Mouse (Mus musculus): ENCODE results near the gene Focad. TPM values are rescaled to one million over a fixed set of nuclear protein-coding genes. Genes with fewer than 3 reads are reported as not detected.
A peak's percentile ranks its signal among the peaks of the same experiment; 100 is the strongest.

Focad gene
- polyA plus RNA-seq, 1 experiment from 2014 or later = 14.1 TPM

DNA sequence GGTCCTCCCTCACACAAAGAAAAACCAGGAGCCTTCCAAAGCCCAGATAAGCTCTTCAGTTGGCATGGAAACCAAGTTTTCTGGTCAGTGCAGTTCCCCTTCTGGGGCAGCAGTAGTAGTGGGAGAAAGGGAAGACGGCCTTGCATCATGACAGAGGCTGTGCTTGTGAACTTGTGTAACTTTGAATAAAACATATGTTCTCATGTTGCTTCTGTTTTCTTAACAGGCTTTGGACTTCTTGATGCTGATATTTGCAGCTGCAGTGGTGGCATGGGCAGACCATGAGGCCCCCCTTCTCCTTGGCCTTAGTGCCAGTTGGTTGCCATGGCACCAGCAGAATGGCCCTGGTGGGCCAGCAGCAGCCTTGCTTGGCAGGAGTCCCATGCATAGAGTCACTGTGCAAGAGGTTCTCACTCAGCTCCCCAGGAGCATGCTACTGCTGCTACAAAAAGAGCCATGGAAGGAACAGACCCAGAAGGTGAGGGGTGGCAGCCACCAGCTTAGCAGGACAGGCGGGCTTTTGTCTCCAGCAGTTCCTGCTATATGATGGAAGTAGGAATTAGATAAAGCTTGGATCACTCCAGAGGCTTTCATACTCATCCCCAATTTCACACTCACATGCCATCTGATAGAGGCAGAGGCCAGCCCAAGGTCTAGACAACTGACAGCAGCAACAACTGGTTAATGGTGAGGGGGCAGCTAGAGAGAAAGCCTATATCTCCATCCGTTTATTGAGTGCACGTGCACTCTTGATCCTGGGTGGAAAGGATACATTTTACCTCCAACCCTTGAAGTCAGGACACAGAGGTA is 312.7 kb downstream of the Focad start:
- Histone ChIP-seq H3K4me1 (no peaks in the 10 kb centered on the region), H3K27ac (no peak overlapping the region), H3K27me3 (ENCODE audit: low read depth, poor library complexity, severe bottlenecking) (no peaks in the 10 kb centered on the region), H3K9me3 (replicated peaks) (no peaks in the 10 kb centered on the region), H3K36me3 (peaks cover 3% of the 10 kb centered on the region; the same call in 1 of the 2 replicates), H3K4me3 (no peak overlapping the region)
- no peak for DNase-seq (ENCODE audit: low spot score)
- 93% methylated on average over 4 of the region's 4 CpGs for WGBS

DNA sequence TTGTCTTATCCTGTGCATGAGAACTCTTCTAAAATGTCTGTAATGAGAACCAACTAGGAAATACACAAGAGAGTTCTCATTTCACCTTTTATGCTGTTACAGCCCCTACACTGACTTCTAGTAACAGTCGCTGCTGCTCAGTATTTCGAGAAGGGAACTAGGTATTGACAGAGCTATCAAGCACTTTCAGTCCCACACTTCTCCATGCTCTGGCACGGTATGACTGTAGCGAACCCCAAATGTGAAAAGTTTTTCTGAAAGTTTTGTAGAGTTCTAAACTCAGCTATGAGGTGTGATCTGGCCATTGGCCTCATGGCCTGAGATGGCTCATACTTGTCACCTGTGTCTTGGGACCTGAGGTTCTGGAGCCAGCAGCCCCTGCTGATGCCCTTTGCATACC is 314.9 kb downstream of the Focad start:
- Histone ChIP-seq H3K4me1 (no peaks in the 10 kb centered on the region), H3K36me3 (peaks cover 3% of the 10 kb centered on the region; the same call in 1 of the 2 replicates), H3K27me3 (ENCODE audit: low read depth, poor library complexity, severe bottlenecking) (no peaks in the 10 kb centered on the region), H3K9me3 (replicated peaks) (no peaks in the 10 kb centered on the region), H3K4me3 (no peak overlapping the region), H3K27ac (no peak overlapping the region)
- 96% methylated on average over 4 of the region's 4 CpGs for WGBS
- no peak for DNase-seq (ENCODE audit: low spot score)

DNA sequence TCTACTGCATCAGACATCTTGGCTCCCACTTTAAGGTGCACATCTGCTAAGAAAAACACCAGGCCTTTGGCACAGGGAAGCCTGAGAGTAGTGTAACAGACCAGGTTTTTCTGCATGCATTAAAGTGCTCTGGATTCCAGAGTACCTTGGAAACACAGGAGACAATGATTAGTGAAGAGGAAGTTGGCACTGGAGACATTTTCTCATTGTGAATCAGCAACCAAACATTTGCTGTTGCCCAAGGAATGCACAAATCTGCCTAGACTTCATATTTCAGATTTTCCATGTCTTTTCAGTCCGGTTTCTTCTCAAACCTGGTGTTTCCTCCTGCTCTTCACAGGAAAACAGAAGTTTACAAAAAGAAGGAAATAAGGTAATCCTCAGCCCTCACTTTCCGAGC is 317.9 kb downstream of the Focad start:
- Histone ChIP-seq H3K9me3 (replicated peaks) (no peaks in the 10 kb centered on the region), H3K27ac (no peak overlapping the region), H3K4me1 (no peaks in the 10 kb centered on the region), H3K4me3 (no peak overlapping the region), H3K36me3 (peaks cover under 1% of the 10 kb centered on the region; the same call in 1 of the 2 replicates), H3K27me3 (ENCODE audit: low read depth, poor library complexity, severe bottlenecking) (no peaks in the 10 kb centered on the region)
- DNase-seq (ENCODE audit: low spot score) = no peak
- 88% methylated on average over 2 of the region's 2 CpGs for WGBS

DNA sequence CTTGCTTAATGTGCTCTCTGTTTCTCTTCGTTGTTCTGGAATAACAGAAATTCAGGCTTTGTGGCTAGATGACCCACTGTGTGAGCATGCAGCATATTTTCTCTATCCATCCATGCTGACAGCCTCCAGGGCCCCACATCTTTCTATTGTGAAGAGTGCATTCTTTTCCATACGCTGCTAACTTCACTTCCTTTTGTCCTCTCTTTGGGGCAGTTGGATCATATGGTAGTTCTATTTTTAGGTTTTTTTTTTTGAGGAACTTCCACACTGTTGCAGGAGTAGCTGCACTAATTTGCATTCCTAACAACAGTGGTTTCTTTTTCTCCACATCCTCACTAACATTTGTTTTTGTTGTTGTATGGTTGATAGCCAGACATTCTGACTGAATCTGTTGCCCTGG is 320.6 kb downstream of the Focad start:
- DNase-seq (ENCODE audit: low spot score) = no peak
- no peaks in the 10 kb centered on the region for H3K36me3 ChIP-seq
- no peaks in the 10 kb centered on the region for H3K9me3 ChIP-seq (replicated peaks)
- H3K27me3 ChIP-seq (ENCODE audit: low read depth, poor library complexity, severe bottlenecking) = no peaks in the 10 kb centered on the region
- WGBS = 81% methylated on average over 2 of the region's 2 CpGs
- H3K27ac ChIP-seq = no peak overlapping the region
- no peaks in the 10 kb centered on the region for H3K4me1 ChIP-seq
- H3K4me3 ChIP-seq = no peak overlapping the region

DNA sequence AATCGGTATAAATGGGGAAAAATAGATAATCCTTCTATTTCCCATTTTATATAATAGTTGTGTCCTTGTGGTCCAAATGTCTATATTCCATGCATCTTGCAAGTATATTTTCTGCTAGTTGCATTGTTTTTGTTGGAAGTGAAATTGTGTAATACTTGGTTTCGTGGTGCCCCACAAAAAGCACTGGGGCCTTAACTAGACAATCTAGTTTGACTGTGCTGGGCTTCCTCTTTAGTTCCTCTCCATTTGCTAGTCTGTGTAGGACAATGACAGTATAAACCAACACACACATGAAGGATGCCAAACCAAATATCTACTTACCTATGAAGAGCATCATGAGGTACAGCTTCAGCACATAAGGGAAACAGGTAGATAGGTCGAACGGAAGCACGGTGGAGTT is 324.9 kb downstream of the Focad start:
- no peaks in the 10 kb centered on the region for H3K36me3 ChIP-seq
- 95% methylated on average over 5 of the region's 5 CpGs for WGBS
- H3K9me3 ChIP-seq (replicated peaks) = no peaks in the 10 kb centered on the region
- no peaks in the 10 kb centered on the region for H3K4me1 ChIP-seq
- no peaks in the 10 kb centered on the region for H3K27me3 ChIP-seq (ENCODE audit: low read depth, poor library complexity, severe bottlenecking)
- DNase-seq (ENCODE audit: low spot score) = no peak
- H3K4me3 ChIP-seq = no peak overlapping the region
- H3K27ac ChIP-seq = no peak overlapping the region

DNA sequence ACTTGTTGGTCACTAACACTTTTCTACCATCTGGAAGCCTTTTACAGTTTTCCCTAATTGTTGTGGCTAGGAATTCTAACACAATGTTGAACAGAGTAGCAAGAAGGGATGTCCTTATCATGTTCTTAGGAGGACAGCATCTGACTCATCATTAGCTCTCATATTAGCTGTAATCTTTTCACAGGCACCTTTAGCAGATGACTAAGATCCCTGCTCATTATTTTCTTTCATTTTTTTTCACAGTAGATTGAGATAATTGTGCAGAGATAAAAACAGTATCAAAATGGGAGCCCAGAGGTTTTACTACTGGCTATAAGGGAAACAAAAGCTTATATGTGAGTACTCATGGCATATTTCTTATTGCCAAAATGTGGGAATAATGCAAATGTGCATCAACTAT is 330.1 kb downstream of the Focad start:
- H3K4me3 ChIP-seq = no peak overlapping the region
- no peaks in the 10 kb centered on the region for H3K27me3 ChIP-seq (ENCODE audit: low read depth, poor library complexity, severe bottlenecking)
- no peak for DNase-seq (ENCODE audit: low spot score)

DNA sequence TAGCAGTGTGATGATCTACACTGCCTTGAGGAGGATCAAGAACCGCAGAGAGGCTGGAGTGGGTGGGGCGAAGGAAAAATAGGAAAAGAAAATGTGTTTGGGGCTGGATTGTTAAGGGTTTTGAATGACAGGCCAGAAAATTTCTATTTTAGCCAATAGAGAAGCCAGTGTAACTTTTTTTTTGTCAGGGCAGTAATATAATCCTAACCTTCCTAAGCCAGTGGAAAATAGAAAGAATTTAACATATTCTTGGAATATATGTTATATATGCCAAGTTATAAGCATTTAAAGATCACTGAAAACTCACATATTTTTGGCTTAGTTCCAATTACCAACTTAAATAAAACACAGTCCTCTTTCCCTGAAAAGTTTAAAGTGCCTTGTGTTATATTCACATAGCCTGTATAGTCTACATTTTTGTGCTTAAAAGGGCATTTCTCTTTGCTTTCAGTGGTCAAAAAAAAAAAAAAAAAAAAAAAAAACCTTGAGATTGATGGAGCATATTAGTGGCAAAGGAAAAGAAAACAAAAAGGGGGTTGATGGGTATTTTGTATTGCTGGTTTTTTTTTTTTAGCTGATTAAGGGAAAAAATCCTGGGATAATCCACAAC is 333.3 kb downstream of the Focad start:
- 87% methylated on average over 2 of the region's 2 CpGs for WGBS
- Histone ChIP-seq H3K4me1 (no peaks in the 10 kb centered on the region), H3K9me3 (replicated peaks) (no peaks in the 10 kb centered on the region), H3K27ac (no peak overlapping the region), H3K4me3 (no peak overlapping the region), H3K36me3 (no peaks in the 10 kb centered on the region), H3K27me3 (ENCODE audit: low read depth, poor library complexity, severe bottlenecking) (no peaks in the 10 kb centered on the region)
- DNase-seq (ENCODE audit: low spot score) = no peak

More for the DNA sequence above, 330.1 kb downstream of the Focad start:
- no peaks in the 10 kb centered on the region for H3K4me1 ChIP-seq
- no peaks in the 10 kb centered on the region for H3K9me3 ChIP-seq (replicated peaks)
- H3K36me3 ChIP-seq = no peaks in the 10 kb centered on the region
- no peak overlapping the region for H3K27ac ChIP-seq

DNA sequence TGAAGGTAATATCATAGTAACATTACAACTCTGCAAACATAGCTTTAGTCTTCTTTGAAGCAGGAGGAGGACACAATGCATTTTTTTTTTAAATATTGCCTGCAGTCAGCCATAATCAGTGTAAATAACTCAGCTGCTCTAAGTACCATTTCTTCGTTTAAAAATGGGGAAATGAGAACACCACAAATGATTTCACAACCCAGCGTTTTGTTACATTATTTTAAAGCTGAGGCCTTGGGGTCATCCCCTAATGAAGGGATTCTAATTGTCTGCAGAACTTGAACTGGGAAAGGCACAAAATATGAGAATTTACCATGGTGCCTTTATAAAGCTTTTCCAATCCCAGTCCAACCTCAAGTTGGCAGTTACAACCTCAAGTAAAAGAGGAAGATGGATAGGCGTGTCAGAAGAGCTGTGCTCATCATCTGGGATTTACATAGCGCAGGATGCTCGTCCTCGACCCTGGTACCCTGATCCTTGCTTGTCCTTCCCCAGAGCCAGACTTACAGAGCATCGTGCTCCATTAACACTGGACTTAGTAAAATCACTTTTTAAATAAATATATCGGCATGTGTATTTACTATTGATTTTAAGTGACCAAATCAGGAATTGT is 338.1 kb downstream of the Focad start:
- Histone ChIP-seq H3K27ac (no peak overlapping the region), H3K27me3 (ENCODE audit: low read depth, poor library complexity, severe bottlenecking) (no peaks in the 10 kb centered on the region), H3K9me3 (replicated peaks) (no peaks in the 10 kb centered on the region), H3K4me1 (no peaks in the 10 kb centered on the region), H3K36me3 (no peaks in the 10 kb centered on the region), H3K4me3 (no peak overlapping the region)
- no peak for DNase-seq (ENCODE audit: low spot score)
- 84% methylated on average over 8 of the region's 8 CpGs for WGBS

DNA sequence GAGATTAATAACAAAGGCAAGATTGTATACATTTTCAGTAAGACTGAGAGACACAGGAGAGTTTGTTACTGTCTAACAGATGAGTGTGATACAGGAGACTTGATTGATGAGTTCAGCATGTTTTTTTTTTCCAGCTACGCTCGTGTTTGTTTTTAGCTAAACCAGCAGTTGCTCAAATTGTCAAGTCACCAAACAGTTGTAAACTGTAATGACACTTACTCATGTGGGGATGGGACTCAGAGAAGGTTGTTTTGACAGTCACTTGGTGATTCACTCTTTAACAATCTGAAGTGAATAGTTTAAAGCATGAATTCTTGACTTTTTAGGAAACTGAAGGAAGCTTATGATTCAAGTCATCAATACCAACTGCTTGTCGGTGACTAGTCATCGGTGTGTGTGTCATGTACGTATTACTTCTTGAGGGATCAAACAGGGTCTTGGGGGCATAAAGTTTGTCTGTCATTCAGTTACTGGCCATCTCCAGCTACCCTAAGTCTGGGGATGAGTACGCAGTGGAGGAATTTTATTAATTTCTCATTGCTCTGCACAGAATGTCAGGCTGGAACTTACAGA is 342.2 kb downstream of the Focad start:
- Histone ChIP-seq H3K4me1 (peaks cover 11% of the 10 kb centered on the region), H3K36me3 (no peaks in the 10 kb centered on the region), H3K27ac (no peak overlapping the region), H3K9me3 (replicated peaks) (no peaks in the 10 kb centered on the region), H3K4me3 (no peak overlapping the region), H3K27me3 (ENCODE audit: low read depth, poor library complexity, severe bottlenecking) (no peaks in the 10 kb centered on the region)
- WGBS = 72% methylated on average over 6 of the region's 6 CpGs
- DNase-seq (ENCODE audit: low spot score) = no peak

DNA sequence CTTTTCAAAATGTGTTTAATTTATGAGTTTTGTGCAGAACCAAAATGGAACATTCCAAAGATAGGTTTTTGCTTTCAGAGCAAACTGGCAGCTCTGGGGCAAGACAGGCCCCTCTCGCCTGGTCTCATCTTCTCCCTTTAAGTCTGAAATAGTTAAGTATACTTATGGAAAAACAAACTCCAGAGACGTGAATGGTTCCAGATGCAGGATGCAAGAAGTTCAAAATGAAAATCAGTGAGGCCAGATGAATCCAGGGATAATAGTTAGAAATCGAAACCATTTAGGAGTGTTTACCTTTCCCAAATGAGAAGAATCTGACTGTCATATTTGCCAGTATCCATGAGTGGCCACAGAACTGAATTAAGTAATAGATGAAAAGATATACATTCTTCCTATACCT is 342.7 kb downstream of the Focad start:
- H3K27me3 ChIP-seq (ENCODE audit: low read depth, poor library complexity, severe bottlenecking) = no peaks in the 10 kb centered on the region
- peaks cover 11% of the 10 kb centered on the region for H3K4me1 ChIP-seq
- WGBS = 77% methylated on average over 3 of the region's 3 CpGs
- H3K9me3 ChIP-seq (replicated peaks) = no peaks in the 10 kb centered on the region
- no peak for DNase-seq (ENCODE audit: low spot score)
- H3K27ac ChIP-seq = no peak overlapping the region
- H3K36me3 ChIP-seq = no peaks in the 10 kb centered on the region
- H3K4me3 ChIP-seq = no peak overlapping the region

DNA sequence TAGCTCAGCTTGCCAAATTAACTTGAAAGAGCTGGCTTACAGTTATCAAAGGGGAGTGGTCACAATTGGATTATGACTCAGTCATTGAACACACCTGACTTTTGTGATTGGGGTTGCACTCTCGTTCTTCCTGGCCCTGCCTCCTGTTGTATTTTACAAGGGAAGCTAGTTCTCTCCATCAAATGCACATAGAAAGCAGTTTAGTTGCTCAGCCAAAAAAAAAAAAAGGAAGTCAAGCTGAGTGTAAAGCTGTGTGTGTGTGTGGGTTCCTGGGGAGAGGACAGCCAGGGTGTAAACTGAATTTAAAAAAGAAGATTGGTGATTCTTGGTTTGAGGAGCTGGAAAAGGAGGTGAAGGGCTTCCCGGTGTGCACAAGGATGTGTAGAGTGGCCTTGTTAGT is 343.5 kb downstream of the Focad start:
- Histone ChIP-seq H3K4me1 (peaks cover 11% of the 10 kb centered on the region), H3K4me3 (peak overlapping the region; percentile 53; the same call in 1 of the 2 replicates), H3K9me3 (replicated peaks) (no peaks in the 10 kb centered on the region), H3K27me3 (ENCODE audit: low read depth, poor library complexity, severe bottlenecking) (no peaks in the 10 kb centered on the region), H3K36me3 (no peaks in the 10 kb centered on the region), H3K27ac (no peak overlapping the region)
- DNase-seq (ENCODE audit: low spot score) = no peak
- 51% methylated on average over 2 of the region's 2 CpGs for WGBS

DNA sequence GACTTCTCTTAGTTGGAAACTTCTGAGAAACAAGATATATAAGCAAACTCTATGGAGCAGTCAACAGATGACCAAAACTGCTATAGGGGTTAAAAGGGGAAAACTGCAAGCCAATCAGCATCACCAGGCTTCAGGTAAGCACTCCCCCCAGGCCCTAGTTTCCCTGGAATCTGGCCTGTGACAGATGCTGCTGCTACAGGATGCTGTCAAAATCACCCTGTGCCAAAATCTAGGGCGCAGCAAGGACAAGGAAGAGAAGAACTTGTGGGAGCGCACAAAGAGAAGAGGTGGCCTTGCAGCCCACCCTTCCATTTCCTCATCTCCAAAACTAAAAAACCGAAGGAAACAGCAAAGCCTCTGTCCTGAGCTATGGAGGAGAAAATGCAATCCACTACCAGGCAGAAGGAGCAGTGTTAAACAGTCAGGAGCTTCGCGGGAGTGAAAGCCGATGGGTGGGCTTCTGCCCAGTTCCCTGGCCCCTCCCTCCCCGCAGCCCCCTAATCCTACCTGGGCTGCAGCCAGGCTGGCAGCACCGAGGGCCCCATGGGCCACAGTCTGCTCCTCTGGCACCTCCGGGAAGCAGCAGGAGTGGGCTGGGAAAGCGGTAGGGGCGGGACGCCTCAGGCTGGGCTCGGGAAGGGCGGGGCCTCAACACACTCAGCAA is 344.0 kb downstream of the Focad start, which contains the start of gene Hacd4:
Gene Hacd4 (minus strand): TSS at position 603 of the 664 bp plus-strand sequence.
- H3K4me3 ChIP-seq = peak within 1 kb of the TSS; percentile 53
- DNase-seq (ENCODE audit: low spot score) = peak; percentile 69
- 5% methylated on average over 14 of the region's 14 CpGs for WGBS
- H3K36me3 ChIP-seq = no peaks in the 10 kb centered on the region
- no peaks in the 10 kb centered on the region for H3K9me3 ChIP-seq (replicated peaks)
- peaks cover 11% of the 10 kb centered on the region for H3K4me1 ChIP-seq
- no peaks in the 10 kb centered on the region for H3K27me3 ChIP-seq (ENCODE audit: low read depth, poor library complexity, severe bottlenecking)
- H3K27ac ChIP-seq = peak within 1 kb of the TSS; percentile 78
